Mouse (Mus musculus) E14TG2a.4 (cell line): ENCODE data around the gene Olfr1094.

Experiments used
- CTCF ChIP-seq: conservative IDR thresholded peaks from 2 replicates; pipeline ENCODE4 v1.5.1; 2014; ENCODE audit warnings: low read length
- POU5F1 ChIP-seq: IDR thresholded peaks from 2 replicates; pipeline ENCODE4 v1.6.1; 2014; ENCODE audit warnings: low read length, borderline replicate concordance

DNA sequence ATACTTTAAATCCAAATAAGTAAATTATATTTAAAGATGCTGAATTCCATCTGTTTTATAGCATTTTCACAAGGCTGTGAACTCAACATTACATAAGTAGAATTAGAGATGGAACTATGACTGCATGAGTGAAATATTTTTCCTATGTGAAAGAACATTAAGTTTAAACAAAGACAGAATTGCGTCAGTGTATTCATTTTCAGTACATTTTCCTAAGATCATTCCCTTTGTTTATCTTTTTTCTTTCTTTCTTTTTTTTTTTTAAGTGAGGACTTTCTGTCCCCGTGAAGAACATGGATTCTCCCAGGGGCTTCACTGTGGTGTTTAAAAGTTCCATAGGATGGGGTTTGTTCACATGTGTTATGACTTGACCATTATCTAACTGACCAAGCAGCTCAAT is 42.3 kb upstream of the Olfr1094 start, which contains the start of gene Olfr1093:
- TF ChIP-seq CTCF (no peak), POU5F1 (no peak)
